Mouse (Mus musculus): ENCODE results near the gene Thsd7a. TPM values are rescaled to one million over a fixed set of nuclear protein-coding genes. Genes with fewer than 3 reads are reported as not detected.

Thsd7a gene
- total and polyA plus RNA-seq, 2 experiments, result 0.13 to 0.37 TPM

- TF ChIP-seq CTCF (IDR thresholded peaks at IDR 0.05; ENCODE audit: low read depth, low read length) (no peak), POLR2A (IDR thresholded peaks at IDR 0.05; ENCODE audit: extremely low read depth, insufficient read depth, low read length) (no peak)
- 59% methylated on average over 6 of the region's 6 CpGs for WGBS
- no peaks in the 10 kb centered on the region for H3K36me3 ChIP-seq (ENCODE audit: control insufficient read depth, insufficient read depth, low read length)
Observed at GRCm38 (mm10) chr6:12575619-12576216, 173.5 kb downstream of the Thsd7a start.

DNA sequence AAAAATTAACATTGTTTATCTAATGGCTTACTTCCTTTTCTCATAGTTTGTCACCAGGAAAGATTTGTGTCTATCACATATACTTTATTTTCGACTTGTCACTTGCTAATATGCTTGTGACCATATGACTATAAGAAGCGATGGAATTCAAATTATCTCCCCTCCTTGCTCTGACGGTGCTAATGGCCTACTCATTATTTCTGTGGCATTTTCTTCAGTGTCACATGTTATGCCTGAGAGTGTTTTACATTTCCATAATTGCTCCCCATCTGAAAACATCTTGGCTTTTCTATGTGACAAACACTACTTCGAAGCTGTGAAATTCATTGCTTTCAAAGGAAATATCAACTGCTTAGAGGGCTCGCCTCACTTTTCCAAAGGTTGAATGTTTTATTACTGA lies 177.0 kb downstream of the Thsd7a start:
- WGBS, result 82% methylated on average over 5 of the region's 5 CpGs
- H3K27ac ChIP-seq (replicated peaks; ENCODE audit: insufficient read depth, low read depth, low read length), result no peak overlapping the region
- no peak overlapping the region for H3K4me3 ChIP-seq (ENCODE audit: insufficient read depth, low read depth, low read length)
- no peaks in the 10 kb centered on the region for H3K36me3 ChIP-seq (ENCODE audit: control insufficient read depth, insufficient read depth, low read length)
- no peaks in the 10 kb centered on the region for H3K27me3 ChIP-seq (ENCODE audit: control insufficient read depth, insufficient read depth, low read length)
- TF ChIP-seq CTCF (IDR thresholded peaks at IDR 0.05; ENCODE audit: low read depth, low read length) (no peak), POLR2A (IDR thresholded peaks at IDR 0.05; ENCODE audit: extremely low read depth, insufficient read depth, low read length) (no peak)
- DNase-seq (ENCODE audit: extremely low read depth, low read depth, low spot score), result no peak
- no peaks in the 10 kb centered on the region for H3K4me1 ChIP-seq (ENCODE audit: control insufficient read depth, insufficient read depth, low read length)
- H3K79me2 ChIP-seq (ENCODE audit: control insufficient read depth, insufficient read depth, low read length), result no peaks in the 10 kb centered on the region
- no peak overlapping the region for H3K9ac ChIP-seq (ENCODE audit: low read depth, low read length)

More at GRCm38 (mm10) chr6:12575619-12576216, 173.5 kb downstream of the Thsd7a start:
- no peaks in the 10 kb centered on the region for H3K27me3 ChIP-seq (ENCODE audit: control insufficient read depth, insufficient read depth, low read length)
- H3K9ac ChIP-seq (ENCODE audit: low read depth, low read length), result no peak overlapping the region
- no peak overlapping the region for H3K4me3 ChIP-seq (ENCODE audit: insufficient read depth, low read depth, low read length)
- H3K4me1 ChIP-seq (ENCODE audit: control insufficient read depth, insufficient read depth, low read length), result no peaks in the 10 kb centered on the region
- H3K27ac ChIP-seq (replicated peaks; ENCODE audit: insufficient read depth, low read depth, low read length), result no peak overlapping the region
- no peak for DNase-seq (ENCODE audit: extremely low read depth, low read depth, low spot score)
- H3K79me2 ChIP-seq (ENCODE audit: control insufficient read depth, insufficient read depth, low read length), result no peaks in the 10 kb centered on the region

DNA sequence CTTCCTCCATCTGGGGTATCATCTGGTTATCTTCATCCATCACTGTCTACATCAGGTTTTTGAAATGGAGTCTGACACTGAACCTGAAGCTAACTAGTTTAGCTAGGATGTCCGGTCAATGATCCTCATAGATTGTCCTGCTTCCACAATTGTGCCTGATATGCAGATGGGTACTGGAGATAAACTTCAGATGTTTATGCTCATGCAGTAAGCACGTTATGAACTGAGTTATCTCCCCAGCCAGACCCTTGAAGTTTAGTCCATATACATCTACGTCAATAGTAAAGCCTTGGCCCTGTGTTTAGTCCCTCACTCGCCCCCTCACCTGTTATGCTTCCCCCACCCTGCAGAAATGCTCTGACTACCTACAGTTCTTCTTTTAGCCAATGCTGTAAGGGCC lies 184.1 kb downstream of the Thsd7a start:
- WGBS, result 72% methylated on average over 4 of the region's 4 CpGs
- DNase-seq (ENCODE audit: extremely low read depth, low read depth, low spot score), result no peak
- Histone ChIP-seq H3K9ac (ENCODE audit: low read depth, low read length) (no peak overlapping the region), H3K36me3 (ENCODE audit: control insufficient read depth, insufficient read depth, low read length) (no peaks in the 10 kb centered on the region), H3K4me3 (ENCODE audit: insufficient read depth, low read depth, low read length) (no peak overlapping the region), H3K27ac (replicated peaks; ENCODE audit: insufficient read depth, low read depth, low read length) (no peak overlapping the region), H3K79me2 (ENCODE audit: control insufficient read depth, insufficient read depth, low read length) (no peaks in the 10 kb centered on the region), H3K27me3 (ENCODE audit: control insufficient read depth, insufficient read depth, low read length) (no peaks in the 10 kb centered on the region), H3K4me1 (ENCODE audit: control insufficient read depth, insufficient read depth, low read length) (no peaks in the 10 kb centered on the region)
- TF ChIP-seq CTCF (IDR thresholded peaks at IDR 0.05; ENCODE audit: low read depth, low read length), result no peak
- no peak for TF ChIP-seq POLR2A (IDR thresholded peaks at IDR 0.05; ENCODE audit: extremely low read depth, insufficient read depth, low read length)

GRCm38 (mm10) chr6:12562336-12562735 lies 186.9 kb downstream of the Thsd7a start:
- H3K27me3 ChIP-seq (ENCODE audit: control insufficient read depth, insufficient read depth, low read length), result no peaks in the 10 kb centered on the region
- no peaks in the 10 kb centered on the region for H3K79me2 ChIP-seq (ENCODE audit: control insufficient read depth, insufficient read depth, low read length)
- TF ChIP-seq POLR2A (IDR thresholded peaks at IDR 0.05; ENCODE audit: extremely low read depth, insufficient read depth, low read length) (no peak), CTCF (IDR thresholded peaks at IDR 0.05; ENCODE audit: low read depth, low read length) (no peak)
- no peak overlapping the region for H3K4me3 ChIP-seq (ENCODE audit: insufficient read depth, low read depth, low read length)
- 74% methylated on average over 3 of the region's 3 CpGs for WGBS
- no peaks in the 10 kb centered on the region for H3K4me1 ChIP-seq (ENCODE audit: control insufficient read depth, insufficient read depth, low read length)
- no peaks in the 10 kb centered on the region for H3K36me3 ChIP-seq (ENCODE audit: control insufficient read depth, insufficient read depth, low read length)
- H3K9ac ChIP-seq (ENCODE audit: low read depth, low read length), result no peak overlapping the region
- H3K27ac ChIP-seq (replicated peaks; ENCODE audit: insufficient read depth, low read depth, low read length), result no peak overlapping the region
- no peak for DNase-seq (ENCODE audit: extremely low read depth, low read depth, low spot score)

DNA sequence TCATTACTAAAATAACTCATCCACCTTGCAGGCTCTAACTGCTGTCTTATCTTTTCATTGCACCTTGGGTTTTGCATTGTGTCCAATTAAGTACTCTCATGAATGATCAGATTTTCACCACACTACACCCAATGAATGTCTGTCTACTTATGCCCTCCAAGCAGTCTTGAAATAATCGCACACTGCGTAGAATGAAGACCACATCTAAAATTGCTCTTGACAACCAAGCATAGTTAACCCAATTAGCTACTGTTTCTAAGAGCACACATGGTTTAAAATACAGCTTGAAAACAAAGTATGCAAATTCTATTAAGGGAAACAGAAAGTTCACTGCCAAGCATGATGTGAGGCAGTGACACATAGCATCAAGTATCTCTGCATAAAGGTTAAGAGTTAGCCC lies 188.7 kb downstream of the Thsd7a start:
- H3K4me3 ChIP-seq (ENCODE audit: insufficient read depth, low read depth, low read length), result no peak overlapping the region
- no peaks in the 10 kb centered on the region for H3K36me3 ChIP-seq (ENCODE audit: control insufficient read depth, insufficient read depth, low read length)
- no peaks in the 10 kb centered on the region for H3K4me1 ChIP-seq (ENCODE audit: control insufficient read depth, insufficient read depth, low read length)
- no peaks in the 10 kb centered on the region for H3K79me2 ChIP-seq (ENCODE audit: control insufficient read depth, insufficient read depth, low read length)
- H3K9ac ChIP-seq (ENCODE audit: low read depth, low read length), result no peak overlapping the region
- WGBS, result 97% methylated on average over 2 of the region's 2 CpGs
- no peaks in the 10 kb centered on the region for H3K27me3 ChIP-seq (ENCODE audit: control insufficient read depth, insufficient read depth, low read length)
- no peak overlapping the region for H3K27ac ChIP-seq (replicated peaks; ENCODE audit: insufficient read depth, low read depth, low read length)
- no peak for DNase-seq (ENCODE audit: extremely low read depth, low read depth, low spot score)
- no peak for TF ChIP-seq POLR2A (IDR thresholded peaks at IDR 0.05; ENCODE audit: extremely low read depth, insufficient read depth, low read length)
- no peak for TF ChIP-seq CTCF (IDR thresholded peaks at IDR 0.05; ENCODE audit: low read depth, low read length)
